Mouse (Mus musculus) CD8-positive naive resting alpha-beta T cell, adult 2 months (primary cell): Measurements from ENCODE around the gene Slc29a3.
"Not testable (repeated sequence)": the region's sequence is repeated elsewhere in the genome, so short reads cannot be mapped to it uniquely, and the experiment has no call there.

ENCODE experiments used
- DNase-seq, 2 experiments: peaks; one replicate each; pipeline ENCODE4 v3.0.0; 2022; ENCODE audit warnings: low read depth in 2 of 2, low spot score in 2 of 2

Gene Slc29a3

GRCm38 (mm10) chr10:60767400-60767799, 14.8 kb upstream of the Slc29a3 start:
- no peak for DNase-seq

GRCm38 (mm10) chr10:60762126-60762525, 9.5 kb upstream of the Slc29a3 start:
- DNase-seq = no peak

GRCm38 (mm10) chr10:60760377-60760776, 7.8 kb upstream of the Slc29a3 start:
- DNase-seq = peak; percentile 88

- DNase-seq = peak; percentile 29 to 46
Observed at GRCm38 (mm10) chr10:60756992-60757391, 4.4 kb upstream of the Slc29a3 start.

GRCm38 (mm10) chr10:60756146-60756545, 3.6 kb upstream of the Slc29a3 start:
- DNase-seq = peak in 1 of 2 experiments; percentile 23

- DNase-seq = no peak
Observed at GRCm38 (mm10) chr10:60753941-60754340, 1.3 kb upstream of the Slc29a3 start.

GRCm38 (mm10) chr10:60753261-60753660, 667 bp upstream of the Slc29a3 start:
- peak; percentile 17 to 21 for DNase-seq

GRCm38 (mm10) chr10:60747667-60748212, 4.9 kb downstream of the Slc29a3 start:
- no peak for DNase-seq

- no peak for DNase-seq
Observed at GRCm38 (mm10) chr10:60746512-60746911, 6.1 kb downstream of the Slc29a3 start.

- no peak for DNase-seq
Observed at GRCm38 (mm10) chr10:60744543-60745290, 7.9 kb downstream of the Slc29a3 start.

- DNase-seq = no peak
Observed at GRCm38 (mm10) chr10:60743681-60744080, 8.9 kb downstream of the Slc29a3 start.

GRCm38 (mm10) chr10:60742942-60743341, 9.7 kb downstream of the Slc29a3 start:
- no peak for DNase-seq

GRCm38 (mm10) chr10:60742296-60742695, 10.3 kb downstream of the Slc29a3 start:
- DNase-seq = not testable (repeated sequence)

GRCm38 (mm10) chr10:60741435-60741834, 11.2 kb downstream of the Slc29a3 start:
- no peak for DNase-seq

GRCm38 (mm10) chr10:60739619-60740363, 12.8 kb downstream of the Slc29a3 start:
- no peak for DNase-seq

GRCm38 (mm10) chr10:60737886-60738640, 14.5 kb downstream of the Slc29a3 start:
- DNase-seq = no peak

- no peak for DNase-seq
Observed at GRCm38 (mm10) chr10:60737169-60737728, 15.3 kb downstream of the Slc29a3 start.

- DNase-seq = no peak
Observed at GRCm38 (mm10) chr10:60735737-60736136, 16.9 kb downstream of the Slc29a3 start.

GRCm38 (mm10) chr10:60733471-60733870, 19.1 kb downstream of the Slc29a3 start:
- DNase-seq = no peak

GRCm38 (mm10) chr10:60732397-60732861, 20.2 kb downstream of the Slc29a3 start:
- DNase-seq = no peak

GRCm38 (mm10) chr10:60731742-60732141, 20.9 kb downstream of the Slc29a3 start:
- DNase-seq = no peak
